Mouse (Mus musculus): ENCODE results near the gene Ttyh1. TPM values are rescaled to one million over a fixed set of nuclear protein-coding genes. Genes with fewer than 3 reads are reported as not detected.

Ttyh1 gene
- polyA plus RNA-seq, 1 experiment from 2014 or later: 97.4 TPM

DNA sequence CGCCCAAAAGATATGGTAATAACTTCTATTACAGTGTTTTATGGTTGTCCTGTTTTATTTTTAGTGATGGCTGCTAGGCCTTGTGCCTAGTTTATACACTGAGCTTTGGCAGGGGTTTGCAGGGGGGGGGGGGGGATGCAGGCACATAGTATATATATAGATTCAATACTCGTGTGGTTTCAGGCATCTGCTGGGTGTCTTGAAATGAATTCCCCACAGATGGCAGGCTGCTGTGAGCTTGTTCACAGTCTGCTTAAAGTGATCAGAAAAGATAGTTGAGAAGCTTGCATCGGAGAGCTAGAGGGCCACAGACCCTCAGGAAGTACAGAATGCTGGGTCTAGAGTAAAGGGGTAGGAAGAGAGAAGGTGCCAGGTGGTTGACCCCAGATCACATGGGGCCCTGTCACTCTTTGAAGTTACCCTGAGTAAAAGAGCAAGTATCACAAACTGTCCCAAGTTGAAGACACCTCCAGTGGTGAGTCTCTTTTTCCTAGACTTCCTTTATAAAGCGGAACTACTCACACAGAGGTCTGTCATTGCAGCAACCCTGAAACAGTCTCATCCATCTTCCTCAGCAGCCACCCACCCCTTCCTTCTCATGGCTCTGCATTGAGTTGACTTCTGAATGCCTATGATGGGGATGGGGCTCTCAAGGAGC, 31.8 kb upstream of the Ttyh1 start:
- H3K27me3 ChIP-seq (replicated peaks; ENCODE audit: control insufficient read depth, insufficient read depth, low read length): no peaks in the 10 kb centered on the region
- no peaks in the 10 kb centered on the region for H3K36me3 ChIP-seq (ENCODE audit: control insufficient read depth, insufficient read depth)
- H3K4me2 ChIP-seq (ENCODE audit: low read length): no peak overlapping the region
- 0 out of 2 replicates have a peak, but pooled peaks have one; percentile 23 for ATAC-seq
- 85% methylated on average over 4 of the region's 4 CpGs for WGBS
- H3K4me1 ChIP-seq (replicated peaks; ENCODE audit: control insufficient read depth, insufficient read depth, low read length): no peaks in the 10 kb centered on the region
- no peaks in the 10 kb centered on the region for H3K9me3 ChIP-seq (ENCODE audit: control insufficient read depth, low read length)
- no peak overlapping the region for H3K4me3 ChIP-seq (replicated peaks; ENCODE audit: low read length)
- H3K27ac ChIP-seq (ENCODE audit: low read length): no peak overlapping the region
- no peak overlapping the region for H3K9ac ChIP-seq (replicated peaks; ENCODE audit: low read depth, low read length)

DNA sequence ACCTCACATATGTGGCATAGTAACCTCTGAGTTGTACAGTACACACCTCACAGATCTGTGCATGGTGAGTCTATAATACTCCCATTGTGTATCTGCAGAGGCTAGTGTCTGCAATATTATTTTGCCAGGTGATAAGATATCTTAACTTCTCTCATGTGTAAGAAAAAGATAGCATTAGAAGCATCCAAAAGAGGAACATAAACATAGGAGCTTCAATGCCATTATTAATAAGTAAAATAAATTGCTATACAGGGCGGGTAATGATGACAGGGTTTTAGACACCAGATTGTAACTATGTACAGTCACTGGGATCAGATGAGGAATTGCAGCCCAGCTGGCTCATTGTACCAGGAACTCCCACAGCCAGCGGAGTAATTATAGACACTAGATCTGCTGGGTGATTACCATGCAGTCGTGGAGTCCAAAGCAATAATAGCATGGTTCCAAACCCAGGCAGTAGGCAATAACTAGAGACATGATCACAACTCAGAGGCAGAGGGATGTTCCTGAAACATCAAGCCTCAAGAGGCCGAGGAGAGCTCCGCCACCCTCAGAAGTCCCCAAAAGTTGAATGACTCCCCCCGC, 31.2 kb upstream of the Ttyh1 start:
- no peaks in the 10 kb centered on the region for H3K4me1 ChIP-seq (replicated peaks; ENCODE audit: control insufficient read depth, insufficient read depth, low read length)
- no peaks in the 10 kb centered on the region for H3K27me3 ChIP-seq (replicated peaks; ENCODE audit: control insufficient read depth, insufficient read depth, low read length)
- no peak overlapping the region for H3K9ac ChIP-seq (replicated peaks; ENCODE audit: low read depth, low read length)
- H3K27ac ChIP-seq (ENCODE audit: low read length): no peak overlapping the region
- H3K36me3 ChIP-seq (ENCODE audit: control insufficient read depth, insufficient read depth): no peaks in the 10 kb centered on the region
- no peaks in the 10 kb centered on the region for H3K9me3 ChIP-seq (ENCODE audit: control insufficient read depth, low read length)
- peak; percentile 40; the same call in 1 of the 2 replicates for ATAC-seq
- H3K4me3 ChIP-seq (replicated peaks; ENCODE audit: low read length): no peak overlapping the region
- WGBS: 79% methylated on average over 6 of the region's 6 CpGs
- no peak overlapping the region for H3K4me2 ChIP-seq (ENCODE audit: low read length)

DNA sequence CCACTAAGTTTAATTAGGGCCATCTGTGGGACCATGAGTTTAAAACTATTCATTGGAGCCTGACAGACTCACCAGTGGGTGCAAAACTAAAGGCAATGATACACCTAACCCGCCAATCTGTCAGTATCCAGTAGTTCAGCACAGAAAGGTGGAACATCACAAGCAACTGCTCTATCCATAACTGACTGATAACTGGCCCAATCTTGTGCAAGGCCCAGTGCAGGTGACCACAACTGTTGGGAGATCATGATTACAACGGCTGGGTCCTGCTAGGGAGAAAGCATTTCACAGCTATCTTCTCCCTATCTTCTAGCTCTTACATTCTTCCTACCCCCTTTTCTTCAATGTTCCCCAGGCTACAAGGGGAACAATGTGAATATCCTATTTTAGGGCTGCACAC, 30.5 kb upstream of the Ttyh1 start:
- WGBS: 90% methylated on average over 2 of the region's 2 CpGs
- Histone ChIP-seq H3K27me3 (replicated peaks; ENCODE audit: control insufficient read depth, insufficient read depth, low read length) (no peaks in the 10 kb centered on the region), H3K9ac (replicated peaks; ENCODE audit: low read depth, low read length) (no peak overlapping the region), H3K36me3 (ENCODE audit: control insufficient read depth, insufficient read depth) (no peaks in the 10 kb centered on the region), H3K4me2 (ENCODE audit: low read length) (no peak overlapping the region), H3K4me1 (replicated peaks; ENCODE audit: control insufficient read depth, insufficient read depth, low read length) (no peaks in the 10 kb centered on the region), H3K9me3 (ENCODE audit: control insufficient read depth, low read length) (no peaks in the 10 kb centered on the region), H3K27ac (ENCODE audit: low read length) (no peak overlapping the region), H3K4me3 (replicated peaks; ENCODE audit: low read length) (no peak overlapping the region)
- ATAC-seq: no peak

DNA sequence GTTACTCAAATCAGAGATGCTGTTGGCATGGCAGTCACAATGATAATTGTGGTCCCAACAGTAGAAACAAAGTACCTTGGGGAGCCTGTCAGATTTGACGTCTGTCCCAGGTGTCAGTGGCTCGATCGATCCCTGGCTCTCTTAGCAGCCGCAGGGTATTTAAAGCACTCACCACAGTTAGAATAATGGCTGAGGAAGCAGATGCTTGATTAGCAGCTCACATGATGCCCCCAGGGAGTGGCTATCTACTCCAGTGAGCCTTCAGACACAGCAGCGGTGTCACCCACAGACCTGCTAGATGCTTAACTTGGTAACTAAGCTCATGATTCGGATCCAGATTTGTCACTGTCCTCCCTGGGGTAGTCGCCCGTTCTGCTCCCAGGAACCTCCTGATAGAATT, 28.0 kb upstream of the Ttyh1 start:
- 49% methylated on average over 8 of the region's 8 CpGs for WGBS
- Histone ChIP-seq H3K27ac (ENCODE audit: low read length) (no peak overlapping the region), H3K4me3 (replicated peaks; ENCODE audit: low read length) (no peak overlapping the region), H3K9me3 (ENCODE audit: control insufficient read depth, low read length) (no peaks in the 10 kb centered on the region), H3K27me3 (replicated peaks; ENCODE audit: control insufficient read depth, insufficient read depth, low read length) (no peaks in the 10 kb centered on the region), H3K36me3 (ENCODE audit: control insufficient read depth, insufficient read depth) (no peaks in the 10 kb centered on the region), H3K4me2 (ENCODE audit: low read length) (no peak overlapping the region), H3K4me1 (replicated peaks; ENCODE audit: control insufficient read depth, insufficient read depth, low read length) (no peaks in the 10 kb centered on the region), H3K9ac (replicated peaks; ENCODE audit: low read depth, low read length) (no peak overlapping the region)
- ATAC-seq: no peak

DNA sequence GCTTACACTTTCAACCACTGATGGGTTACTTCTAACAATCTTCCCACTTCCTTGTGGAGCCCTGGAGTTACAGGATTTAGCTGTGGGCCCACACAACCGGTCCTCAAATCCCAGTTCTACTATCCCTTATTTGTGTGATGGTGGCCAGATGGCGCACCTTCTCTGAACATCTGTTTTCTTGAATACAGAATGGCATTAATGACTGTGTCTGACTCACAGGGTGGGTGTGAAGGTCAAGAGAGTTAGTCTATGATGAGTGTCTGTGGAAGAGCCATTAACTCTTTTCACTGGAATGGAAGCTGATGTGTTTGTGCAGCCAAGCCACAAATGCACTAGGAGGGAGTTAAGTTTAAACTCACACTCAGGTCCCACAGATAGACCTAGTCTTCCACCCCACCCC, 20.9 kb upstream of the Ttyh1 start:
- Histone ChIP-seq H3K27ac (ENCODE audit: low read length) (no peak overlapping the region), H3K4me1 (replicated peaks; ENCODE audit: control insufficient read depth, insufficient read depth, low read length) (no peaks in the 10 kb centered on the region), H3K9ac (replicated peaks; ENCODE audit: low read depth, low read length) (no peak overlapping the region), H3K4me3 (replicated peaks; ENCODE audit: low read length) (no peak overlapping the region), H3K4me2 (ENCODE audit: low read length) (no peak overlapping the region), H3K27me3 (replicated peaks; ENCODE audit: control insufficient read depth, insufficient read depth, low read length) (no peaks in the 10 kb centered on the region), H3K36me3 (ENCODE audit: control insufficient read depth, insufficient read depth) (no peaks in the 10 kb centered on the region), H3K9me3 (ENCODE audit: control insufficient read depth, low read length) (no peaks in the 10 kb centered on the region)
- 86% methylated on average over 2 of the region's 2 CpGs for WGBS
- ATAC-seq: no peak

DNA sequence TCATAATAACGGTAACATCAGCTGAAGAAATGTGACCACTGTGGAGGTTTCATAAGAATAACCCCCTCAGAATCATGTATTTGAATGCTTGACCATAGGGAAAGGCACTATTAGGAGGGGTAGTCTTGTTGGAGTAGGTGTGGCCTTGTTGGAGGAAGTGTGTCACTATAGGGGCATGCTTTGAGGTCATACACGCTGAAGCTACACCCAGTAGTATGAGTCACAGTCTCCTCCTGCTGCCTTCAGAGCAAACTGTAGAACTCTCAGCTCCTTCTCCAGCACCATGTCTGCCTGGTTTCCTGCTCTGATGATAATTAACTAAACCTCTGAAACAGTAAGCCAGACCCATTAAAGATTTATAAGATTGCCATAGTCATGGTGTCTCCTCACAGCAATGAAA, 20.4 kb upstream of the Ttyh1 start:
- no peaks in the 10 kb centered on the region for H3K4me1 ChIP-seq (replicated peaks; ENCODE audit: control insufficient read depth, insufficient read depth, low read length)
- no peaks in the 10 kb centered on the region for H3K36me3 ChIP-seq (ENCODE audit: control insufficient read depth, insufficient read depth)
- no peak overlapping the region for H3K4me2 ChIP-seq (ENCODE audit: low read length)
- H3K9ac ChIP-seq (replicated peaks; ENCODE audit: low read depth, low read length): no peak overlapping the region
- H3K9me3 ChIP-seq (ENCODE audit: control insufficient read depth, low read length): no peaks in the 10 kb centered on the region
- no peak overlapping the region for H3K27ac ChIP-seq (ENCODE audit: low read length)
- no peak overlapping the region for H3K4me3 ChIP-seq (replicated peaks; ENCODE audit: low read length)
- no peaks in the 10 kb centered on the region for H3K27me3 ChIP-seq (replicated peaks; ENCODE audit: control insufficient read depth, insufficient read depth, low read length)
- ATAC-seq: no peak
- WGBS: 76% methylated on average over 2 of the region's 2 CpGs

DNA sequence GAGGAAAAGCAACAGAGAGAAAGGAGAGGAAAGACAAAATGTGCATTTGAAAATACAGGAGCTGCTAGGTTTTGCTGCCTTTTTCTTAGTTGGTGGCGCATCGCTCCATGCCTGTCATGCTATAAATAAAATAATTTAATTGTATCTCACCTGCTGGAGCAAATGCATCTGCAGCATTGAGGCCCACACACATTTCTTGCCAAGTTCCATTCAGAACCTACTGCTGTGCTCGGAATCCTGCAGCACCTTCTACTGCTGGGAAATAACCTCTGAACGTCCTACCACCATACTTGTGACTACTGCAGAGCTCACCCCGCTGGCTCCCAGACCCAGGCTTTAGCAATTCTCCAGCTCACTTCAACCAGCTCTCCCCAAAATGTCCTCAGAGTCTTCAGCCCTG, 18.1 kb upstream of the Ttyh1 start:
- H3K4me1 ChIP-seq (replicated peaks; ENCODE audit: control insufficient read depth, insufficient read depth, low read length): no peaks in the 10 kb centered on the region
- no peak overlapping the region for H3K27ac ChIP-seq (ENCODE audit: low read length)
- no peaks in the 10 kb centered on the region for H3K9me3 ChIP-seq (ENCODE audit: control insufficient read depth, low read length)
- no peak for ATAC-seq
- no peak overlapping the region for H3K4me2 ChIP-seq (ENCODE audit: low read length)
- no peaks in the 10 kb centered on the region for H3K27me3 ChIP-seq (replicated peaks; ENCODE audit: control insufficient read depth, insufficient read depth, low read length)
- no peak overlapping the region for H3K4me3 ChIP-seq (replicated peaks; ENCODE audit: low read length)
- no peak overlapping the region for H3K9ac ChIP-seq (replicated peaks; ENCODE audit: low read depth, low read length)
- 77% methylated on average over 5 of the region's 5 CpGs for WGBS
- H3K36me3 ChIP-seq (ENCODE audit: control insufficient read depth, insufficient read depth): no peaks in the 10 kb centered on the region

DNA sequence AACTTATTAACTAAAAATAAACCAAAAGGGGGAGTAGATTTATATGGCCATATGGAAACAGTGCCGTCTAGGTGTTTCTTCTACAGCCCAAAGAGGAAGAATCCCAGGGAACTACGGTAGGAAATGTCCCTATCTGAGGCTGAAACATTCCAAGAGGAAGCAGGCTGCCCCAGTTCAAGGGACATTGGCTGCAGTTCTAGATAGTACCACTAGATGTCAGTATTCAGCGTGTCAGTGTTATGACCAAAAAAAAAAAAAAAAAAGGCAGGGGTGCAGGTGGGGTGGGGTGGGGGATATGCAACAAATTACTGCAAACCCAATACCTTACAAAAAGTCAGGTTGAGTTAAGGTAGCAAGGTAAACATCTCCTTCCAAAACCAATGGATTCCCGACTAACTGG, 15.8 kb upstream of the Ttyh1 start:
- H3K27ac ChIP-seq (ENCODE audit: low read length): no peak overlapping the region
- no peak overlapping the region for H3K9ac ChIP-seq (replicated peaks; ENCODE audit: low read depth, low read length)
- no peaks in the 10 kb centered on the region for H3K4me1 ChIP-seq (replicated peaks; ENCODE audit: control insufficient read depth, insufficient read depth, low read length)
- no peak for ATAC-seq
- H3K4me2 ChIP-seq (ENCODE audit: low read length): no peak overlapping the region
- no peaks in the 10 kb centered on the region for H3K9me3 ChIP-seq (ENCODE audit: control insufficient read depth, low read length)
- no peaks in the 10 kb centered on the region for H3K27me3 ChIP-seq (replicated peaks; ENCODE audit: control insufficient read depth, insufficient read depth, low read length)
- H3K36me3 ChIP-seq (ENCODE audit: control insufficient read depth, insufficient read depth): no peaks in the 10 kb centered on the region
- H3K4me3 ChIP-seq (replicated peaks; ENCODE audit: low read length): no peak overlapping the region
- WGBS: 15% methylated on average over 4 of the region's 4 CpGs

DNA sequence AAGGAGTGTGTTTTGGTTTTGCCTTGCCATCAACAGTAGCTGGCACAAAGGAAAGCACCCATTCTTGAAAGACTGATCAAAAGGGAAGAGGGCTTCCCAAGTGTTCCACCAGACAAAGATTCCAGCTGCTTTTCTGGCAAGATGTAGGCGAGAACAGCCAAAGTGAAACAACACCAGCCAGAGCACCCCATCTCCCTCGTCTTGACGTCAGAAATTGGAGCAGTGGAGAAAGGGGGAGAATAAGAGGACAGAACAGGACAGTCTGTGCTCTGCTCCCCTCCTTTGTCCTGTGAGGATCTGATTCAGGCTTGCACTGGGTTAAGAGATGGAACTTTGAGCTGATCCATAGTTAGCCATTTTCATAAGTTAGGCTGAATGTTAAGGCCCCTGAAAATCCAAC, 7.4 kb upstream of the Ttyh1 start:
- Histone ChIP-seq H3K36me3 (ENCODE audit: control insufficient read depth, insufficient read depth) (no peaks in the 10 kb centered on the region), H3K4me1 (replicated peaks; ENCODE audit: control insufficient read depth, insufficient read depth, low read length) (no peaks in the 10 kb centered on the region), H3K27me3 (replicated peaks; ENCODE audit: control insufficient read depth, insufficient read depth, low read length) (no peaks in the 10 kb centered on the region), H3K4me2 (ENCODE audit: low read length) (no peak overlapping the region), H3K9me3 (ENCODE audit: control insufficient read depth, low read length) (no peaks in the 10 kb centered on the region), H3K27ac (ENCODE audit: low read length) (no peak overlapping the region), H3K4me3 (replicated peaks; ENCODE audit: low read length) (no peak overlapping the region), H3K9ac (replicated peaks; ENCODE audit: low read depth, low read length) (no peak overlapping the region)
- WGBS: 37% methylated on average over 3 of the region's 3 CpGs
- no peak for ATAC-seq

All from forebrain, embryonic 16.5 days (tissue).